Mouse (Mus musculus): ENCODE measurements around the gene Mdk.
A peak's percentile ranks its signal among the peaks of the same experiment; 100 is the strongest.

Gene Mdk

DNA sequence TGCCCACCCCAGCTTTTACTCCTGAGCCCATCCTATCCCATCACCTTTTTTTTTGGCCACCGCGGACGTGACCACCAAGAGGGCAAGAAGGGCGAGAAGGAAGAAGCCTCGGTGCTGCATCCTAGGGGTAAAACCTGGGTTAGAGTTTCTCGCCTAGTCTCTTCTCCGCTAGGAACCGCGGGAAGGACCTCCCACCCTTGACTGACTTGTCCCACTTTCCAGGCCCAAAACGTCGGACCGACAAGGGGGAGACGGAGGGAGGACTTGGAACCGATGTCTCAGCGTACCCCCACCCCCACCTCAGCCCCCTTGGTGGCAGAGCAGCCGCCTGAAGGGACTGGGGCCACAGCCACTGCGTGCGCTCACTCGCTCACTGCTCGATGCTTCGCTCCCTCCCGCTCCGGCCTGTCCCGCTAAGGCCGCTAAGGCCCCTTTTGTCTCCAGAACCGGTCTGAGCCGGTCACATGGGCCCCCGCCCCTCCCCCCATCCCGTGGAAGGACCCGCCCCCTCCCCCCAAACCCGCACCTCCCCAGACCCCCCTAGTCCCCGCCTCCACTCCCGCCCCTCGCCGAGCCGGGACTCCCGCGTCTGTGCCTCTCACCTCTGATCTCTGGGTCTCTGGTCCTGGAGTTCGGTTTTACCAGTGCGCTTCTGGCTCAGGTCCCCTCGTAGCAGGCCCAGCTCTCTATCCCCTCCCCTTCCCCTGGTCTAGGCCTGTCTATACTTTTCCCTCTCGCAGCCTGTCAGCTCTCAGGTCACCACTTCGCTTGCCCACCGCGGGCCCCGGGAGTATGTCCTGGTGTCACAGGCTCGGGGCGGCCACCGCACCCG is 553 bp downstream of the Mdk start:
- DNase-seq = no peak

DNA sequence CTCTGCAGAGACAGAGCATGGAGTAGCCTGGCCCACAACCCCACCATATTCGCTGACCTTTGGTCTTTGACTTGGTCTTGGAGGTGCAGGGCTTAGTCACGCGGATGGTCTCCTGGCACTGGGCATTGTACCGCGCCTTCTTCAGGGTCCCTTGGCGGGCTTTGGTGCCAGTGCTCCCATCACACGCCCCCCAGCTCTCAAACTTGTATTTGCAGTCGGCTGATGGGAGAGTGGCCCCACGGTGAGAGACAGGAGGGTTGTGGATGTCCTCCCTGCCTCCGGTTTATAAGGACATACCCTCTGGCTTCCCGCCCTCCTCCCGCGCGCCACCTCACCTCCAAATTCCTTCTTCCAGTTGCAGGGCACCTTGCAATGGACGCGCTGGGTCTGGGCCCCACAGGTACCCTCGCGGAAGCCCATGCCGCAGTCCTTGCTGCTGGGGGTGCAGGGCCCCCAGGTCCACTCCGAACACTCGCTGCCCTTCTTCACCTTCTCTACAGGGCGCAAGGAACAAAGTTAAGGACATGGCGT is 1.3 kb downstream of the Mdk start:
- DNase-seq = peak; percentile 55 to 59

DNA sequence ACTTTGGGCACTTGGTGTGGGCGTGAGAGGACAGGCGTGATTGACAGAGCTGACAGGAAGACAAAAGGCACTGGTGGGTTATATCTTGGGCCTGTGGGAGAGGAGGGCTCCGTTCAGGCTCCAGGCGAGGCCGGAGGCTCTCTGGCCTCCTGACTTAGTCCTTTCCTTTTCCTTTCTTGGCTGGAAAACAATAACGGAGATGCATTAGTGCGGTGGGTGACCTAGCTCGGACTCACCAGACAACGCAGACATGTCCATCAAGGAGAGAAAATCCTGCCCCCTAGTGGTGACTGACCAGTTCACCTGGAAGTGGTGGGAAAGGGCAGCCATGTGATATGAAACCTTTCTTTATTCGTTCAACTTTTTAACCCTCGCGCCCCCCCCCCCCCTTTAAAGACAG is 2.2 kb downstream of the Mdk start:
- DNase-seq = peak in 1 of 2 experiments; percentile 52

DNA sequence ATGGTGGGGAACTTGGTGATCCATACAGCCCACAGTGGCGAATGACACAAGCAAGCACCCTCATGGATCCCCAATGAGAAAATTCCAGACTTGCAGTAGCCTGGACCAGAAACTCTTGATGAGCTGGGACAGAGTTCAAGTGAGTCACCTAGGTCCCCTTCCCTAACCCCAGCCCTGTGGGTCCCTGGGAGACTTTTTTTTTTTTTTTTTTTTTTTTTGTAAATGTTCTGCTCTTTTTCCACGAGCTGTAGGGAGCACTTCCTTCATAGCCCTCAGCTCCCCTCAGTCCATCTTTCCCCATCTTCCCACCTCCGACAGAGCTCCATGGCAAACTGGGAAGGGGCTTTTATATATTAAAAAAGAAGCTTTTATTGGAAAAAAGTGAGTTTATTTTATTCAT is 2.6 kb downstream of the Mdk start:
- DNase-seq = no peak

DNA sequence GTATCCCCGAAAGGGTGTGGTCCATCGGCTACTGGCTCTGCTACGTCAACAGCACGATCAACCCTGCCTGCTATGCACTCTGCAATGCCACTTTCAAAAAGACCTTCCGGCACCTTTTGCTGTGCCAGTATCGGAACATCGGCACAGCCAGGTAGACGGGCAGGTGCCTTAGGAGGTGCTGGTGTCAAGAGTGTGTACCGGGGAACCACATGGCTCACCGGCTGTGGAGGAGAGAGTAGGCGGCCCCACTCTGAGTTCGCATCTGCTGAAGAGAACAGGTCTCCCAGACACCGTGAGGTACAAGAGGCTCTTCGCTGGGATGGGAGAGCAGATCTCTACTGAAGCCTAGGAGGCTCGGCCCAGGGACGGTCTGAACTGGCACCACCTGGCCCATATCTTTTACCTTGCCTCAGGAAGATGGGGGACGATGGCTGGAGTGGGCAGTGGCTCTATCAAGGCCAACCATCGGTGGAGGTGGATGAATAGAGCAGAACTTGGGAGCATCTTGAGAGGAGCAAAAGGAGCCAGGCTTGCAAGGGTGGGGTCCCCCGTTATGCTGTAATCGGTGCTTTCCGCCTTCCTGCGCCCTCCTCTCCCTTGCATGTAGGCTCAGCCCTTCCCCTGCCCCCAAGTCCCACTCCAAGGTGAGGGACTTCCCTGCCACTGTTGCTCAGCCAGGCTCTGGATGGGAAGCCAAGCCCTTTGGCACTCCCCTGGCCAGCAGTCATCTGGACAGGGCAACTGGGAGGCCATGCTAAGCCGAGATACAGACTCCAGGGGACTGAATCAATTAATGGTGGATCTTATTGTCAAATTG is 3.4 kb downstream of the Mdk start:
- no peak for DNase-seq

DNA sequence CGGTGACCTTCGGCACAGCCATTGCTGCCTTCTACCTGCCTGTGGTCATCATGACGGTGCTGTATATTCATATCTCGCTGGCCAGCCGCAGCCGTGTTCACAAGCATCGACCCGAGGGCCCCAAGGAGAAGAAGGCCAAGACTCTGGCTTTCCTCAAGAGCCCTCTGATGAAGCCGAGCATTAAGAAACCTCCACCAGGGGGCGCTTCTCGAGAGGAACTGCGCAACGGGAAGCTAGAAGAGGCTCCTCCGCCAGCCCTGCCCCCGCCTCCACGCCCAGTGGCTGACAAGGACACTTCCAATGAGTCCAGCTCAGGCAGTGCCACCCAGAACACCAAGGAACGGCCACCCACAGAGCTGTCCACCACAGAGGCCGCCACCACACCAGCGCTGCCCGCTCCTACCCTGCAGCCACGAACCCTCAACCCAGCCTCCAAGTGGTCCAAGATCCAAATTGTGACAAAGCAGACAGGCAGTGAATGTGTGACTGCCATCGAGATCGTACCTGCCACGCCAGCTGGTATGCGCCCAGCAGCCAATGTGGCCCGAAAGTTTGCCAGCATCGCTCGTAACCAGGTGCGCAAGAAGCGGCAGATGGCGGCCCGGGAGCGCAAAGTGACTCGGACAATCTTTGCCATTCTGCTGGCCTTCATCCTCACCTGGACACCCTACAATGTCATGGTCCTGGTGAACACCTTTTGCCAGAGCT is 4.1 kb downstream of the Mdk start:
- peak; percentile 64 to 80 for DNase-seq

DNA sequence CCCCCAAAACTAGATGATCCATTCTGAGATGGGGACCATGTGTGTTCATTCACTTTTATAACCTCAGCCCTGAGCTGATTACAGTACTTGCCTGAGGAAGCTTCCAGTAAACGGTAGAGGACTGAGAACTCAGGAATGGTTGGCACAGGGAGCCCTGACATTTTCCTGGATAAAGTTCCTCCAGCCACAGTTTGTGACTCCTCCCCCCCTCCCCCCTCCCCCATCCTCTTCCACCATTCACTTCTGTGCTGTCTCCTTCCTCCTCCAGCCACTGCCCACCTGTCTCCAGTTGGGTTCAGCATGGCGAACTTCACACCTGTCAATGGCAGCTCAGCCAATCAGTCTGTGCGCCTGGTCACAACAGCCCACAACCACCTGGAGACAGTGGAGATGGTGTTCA is 5.1 kb downstream of the Mdk start, which contains the start of gene Chrm4:
TSS of gene Chrm4 (plus strand) at position 301 of the 400 bp plus-strand sequence.
- DNase-seq = no peak

DNA sequence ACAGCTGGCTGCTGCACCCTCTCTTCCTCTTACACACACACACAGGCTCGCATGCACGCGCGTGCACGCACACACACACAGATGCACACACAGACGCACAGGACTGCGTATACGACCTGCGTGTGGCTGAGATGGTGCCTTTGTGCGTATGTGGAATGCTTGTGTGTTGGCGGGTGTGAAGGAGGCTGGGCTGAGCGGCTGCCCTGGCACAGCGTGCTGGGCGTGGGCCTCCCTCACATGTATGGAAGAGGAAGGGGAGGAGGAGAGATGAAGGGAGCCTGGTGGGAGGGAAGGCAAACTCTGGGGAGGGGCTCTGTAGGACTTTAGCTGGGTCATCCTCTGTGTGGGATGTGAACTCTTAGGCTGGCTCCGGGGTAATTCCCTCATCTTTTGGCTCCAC is 6.7 kb downstream of the Mdk start:
- no peak for DNase-seq

DNA sequence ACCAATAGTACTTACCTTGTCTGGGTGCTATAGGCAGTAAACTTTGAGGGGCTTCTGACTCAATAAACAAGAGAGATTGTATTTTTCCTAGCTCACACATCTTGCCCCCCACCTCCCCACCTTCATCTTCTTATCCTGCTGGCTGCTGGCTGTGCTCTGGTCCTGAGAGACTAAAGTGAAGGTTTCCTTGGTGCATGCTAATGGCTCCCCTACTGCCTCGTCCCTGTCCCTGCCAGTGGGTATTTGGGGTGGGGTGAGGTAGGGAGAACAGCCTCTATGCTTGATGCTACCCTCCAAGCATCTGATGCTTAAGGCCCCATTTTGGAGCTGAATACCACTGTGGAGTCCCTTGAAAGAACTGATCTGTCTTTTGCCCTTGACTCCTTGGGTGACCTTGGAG is 7.4 kb downstream of the Mdk start:
- DNase-seq = no peak

DNA sequence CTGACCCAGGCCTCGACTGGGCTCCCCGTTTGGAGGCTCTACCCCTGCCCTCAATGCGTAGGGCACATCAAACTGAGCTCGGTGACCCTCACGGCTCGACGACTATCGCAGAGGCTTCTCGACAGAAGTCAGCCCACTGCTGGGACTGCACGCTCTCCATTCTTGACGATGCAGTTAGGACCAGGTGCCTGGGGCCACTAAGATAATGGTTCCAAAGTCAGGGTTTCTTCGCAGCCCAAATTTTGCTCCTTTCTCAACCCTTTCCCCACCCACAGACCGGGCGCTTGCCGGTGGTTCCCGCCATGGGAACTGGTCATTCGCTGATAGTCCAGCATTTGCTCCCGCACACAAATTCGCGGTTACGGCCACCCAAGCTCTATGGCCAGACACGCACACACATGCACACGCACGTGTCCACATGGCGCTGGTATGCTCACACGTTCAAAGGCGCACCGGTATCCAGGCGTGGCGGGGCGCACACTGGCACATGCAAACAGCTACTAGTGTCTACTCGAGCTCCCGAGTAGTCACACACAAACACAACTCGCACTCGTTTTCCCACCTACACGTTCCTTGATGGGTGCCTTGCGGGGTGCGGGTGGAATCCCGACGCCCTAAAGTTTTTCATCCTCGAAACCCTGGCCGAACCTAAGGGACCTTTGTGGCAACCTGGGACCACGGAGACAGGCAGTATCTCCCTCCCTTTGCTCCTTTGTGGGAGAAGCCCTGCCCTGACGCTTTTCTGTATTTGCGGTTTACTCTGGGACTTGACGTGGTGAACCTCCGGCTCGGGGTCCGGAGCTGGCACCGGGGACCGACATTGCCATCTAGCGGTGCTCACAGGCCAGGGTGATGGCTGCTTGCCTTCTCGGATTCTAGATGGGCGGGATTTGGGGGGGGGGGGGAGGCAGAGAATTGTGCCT is 8.4 kb downstream of the Mdk start:
- DNase-seq = peak in 1 of 2 experiments; percentile 63

DNA sequence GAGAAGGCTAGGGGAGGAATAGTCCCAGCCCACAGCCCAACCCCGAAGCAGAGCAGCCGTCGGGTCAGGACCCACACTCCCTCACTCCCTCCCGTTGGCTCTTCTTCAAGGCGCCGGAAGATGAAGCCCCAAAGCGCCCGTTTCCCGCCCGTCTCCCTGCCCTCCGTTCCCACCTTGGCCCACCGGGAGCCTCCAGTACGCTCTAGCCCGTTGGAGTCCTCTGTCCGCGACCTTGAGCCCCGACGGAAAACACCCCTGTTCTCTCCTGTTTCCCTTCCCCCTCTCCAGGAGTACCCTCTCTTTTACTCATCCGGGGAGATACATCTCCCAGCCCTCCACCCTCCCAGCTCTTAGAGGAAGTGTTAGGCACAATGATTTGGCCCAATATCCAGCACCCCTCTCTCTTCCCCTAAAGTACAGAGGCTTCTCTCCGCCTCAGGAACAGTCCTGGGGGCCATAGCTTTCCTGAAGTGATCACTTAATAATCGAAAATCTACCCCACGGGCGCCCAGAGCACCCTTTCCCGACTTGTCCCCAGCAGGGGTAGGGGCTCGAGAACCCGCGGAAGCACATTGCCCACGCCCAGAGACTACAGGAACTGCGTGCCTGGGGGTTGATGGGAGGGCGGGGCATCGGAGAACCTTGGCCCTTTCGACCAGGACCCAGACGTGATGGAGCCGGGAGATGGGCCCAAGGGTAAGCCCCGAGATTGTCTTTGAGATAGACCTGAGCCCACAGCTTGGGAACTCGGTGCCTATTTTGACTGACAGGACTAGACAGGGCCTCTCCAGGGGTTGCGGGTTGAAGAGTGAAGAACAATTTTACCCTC is 9.3 kb downstream of the Mdk start:
- no peak for DNase-seq

DNA sequence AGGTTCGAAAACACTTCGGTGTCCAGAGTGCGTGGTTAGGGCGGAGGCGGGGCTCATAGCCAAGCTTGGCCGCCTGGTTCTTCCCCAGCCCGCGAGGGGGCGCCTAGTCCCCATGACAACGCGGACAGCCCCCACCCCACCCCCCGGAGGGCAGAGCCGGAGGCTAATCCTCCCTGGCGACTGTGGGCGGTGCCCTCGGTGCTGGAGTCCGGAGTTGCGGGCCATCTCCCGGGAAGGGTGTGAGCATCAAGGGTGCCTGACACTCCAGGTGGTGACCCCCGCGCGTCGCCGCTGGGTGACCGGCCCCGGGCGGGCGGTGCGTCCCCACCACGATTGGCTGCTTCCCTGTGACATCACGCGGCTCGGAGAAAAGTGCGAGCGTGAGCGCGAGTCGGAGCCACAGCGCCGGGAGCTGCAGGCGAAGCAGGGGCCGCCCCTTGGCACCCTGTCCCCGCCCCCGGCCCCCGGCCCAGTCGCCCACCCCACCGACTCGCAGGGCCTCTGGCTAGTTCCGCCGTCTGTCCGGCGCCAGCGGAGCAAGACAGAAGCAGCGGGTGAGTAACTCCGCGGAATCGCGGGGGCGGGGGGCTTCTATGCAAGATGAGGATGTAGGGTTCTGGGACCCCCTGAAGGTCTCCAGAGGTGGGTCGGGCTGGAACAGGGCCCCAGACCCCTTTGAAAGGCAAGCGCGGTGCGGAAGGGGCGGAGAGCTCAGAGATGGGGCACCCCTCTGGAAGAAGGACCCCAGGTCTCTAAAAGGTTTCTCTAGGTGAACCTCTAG is 10.1 kb downstream of the Mdk start:
- peak in 1 of 2 experiments; percentile 32 for DNase-seq

DNA sequence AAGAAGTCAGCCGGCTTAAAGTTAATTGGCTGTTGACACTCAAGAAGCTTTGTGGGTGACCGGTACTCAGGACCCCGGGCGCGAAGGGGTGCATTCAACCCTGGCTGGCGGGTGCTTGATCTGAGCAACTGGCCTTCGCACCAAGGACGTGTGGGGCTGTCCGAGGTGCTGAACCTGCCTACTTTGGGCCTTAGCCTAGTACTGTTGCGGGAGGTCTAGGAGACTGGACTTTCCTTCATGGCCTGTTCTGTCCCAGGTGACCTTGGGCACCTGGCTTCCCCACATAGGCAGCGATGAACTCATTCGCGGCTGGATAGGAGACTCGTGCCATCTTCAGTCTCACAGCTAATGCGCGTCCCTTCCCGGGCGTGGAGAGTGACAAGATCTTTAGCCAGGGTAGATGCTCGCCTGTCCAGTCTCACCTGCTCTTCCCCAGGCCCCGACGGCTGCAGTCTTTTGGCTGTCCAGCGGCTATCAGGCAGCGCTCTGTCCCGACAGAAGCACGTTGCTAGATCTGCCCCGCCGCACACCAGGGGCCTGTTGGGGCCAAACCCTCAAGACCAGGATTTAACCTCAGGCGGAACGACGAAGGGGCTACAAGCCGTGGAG is 10.8 kb downstream of the Mdk start:
- DNase-seq = peak; percentile 69 to 83

DNA sequence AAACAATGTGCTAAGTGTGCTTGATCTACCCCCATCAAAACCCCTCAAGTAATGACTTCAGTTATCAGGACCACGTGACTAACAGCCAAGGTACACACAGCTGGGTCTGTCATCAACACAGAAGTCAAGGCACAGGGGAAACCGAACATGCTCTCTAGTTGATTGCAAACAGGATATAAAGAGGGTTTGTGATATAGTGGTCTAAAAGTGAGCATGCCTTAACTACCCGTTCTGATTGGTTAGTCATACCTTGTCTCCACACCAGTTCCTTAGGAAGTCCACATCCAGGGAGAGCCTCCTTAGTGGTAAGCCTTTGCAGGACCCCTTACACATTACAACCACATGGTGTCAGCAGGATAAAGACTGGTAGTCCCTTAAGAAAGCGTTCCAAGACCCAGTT is 12.0 kb downstream of the Mdk start:
- DNase-seq = no peak

DNA sequence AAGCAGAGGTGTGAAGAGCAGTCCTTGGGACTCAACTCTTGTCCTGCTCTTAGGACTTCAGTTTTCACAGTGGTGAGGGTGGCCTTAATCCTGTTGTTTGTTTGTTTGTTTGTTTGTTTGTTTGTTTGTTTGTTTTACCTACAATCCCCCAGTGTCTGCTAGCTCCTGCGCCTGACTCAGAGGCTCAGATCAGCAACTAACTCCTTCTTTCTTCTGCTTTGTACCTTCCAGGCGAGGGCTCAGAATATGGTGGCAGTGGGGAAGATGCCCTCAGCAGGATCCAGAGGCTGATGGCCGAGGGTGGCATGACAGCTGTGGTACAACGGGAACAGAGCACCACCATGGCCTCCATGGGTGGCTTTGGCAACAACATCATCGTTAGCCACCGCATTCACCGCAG is 15.0 kb downstream of the Mdk start:
- no peak for DNase-seq

DNA sequence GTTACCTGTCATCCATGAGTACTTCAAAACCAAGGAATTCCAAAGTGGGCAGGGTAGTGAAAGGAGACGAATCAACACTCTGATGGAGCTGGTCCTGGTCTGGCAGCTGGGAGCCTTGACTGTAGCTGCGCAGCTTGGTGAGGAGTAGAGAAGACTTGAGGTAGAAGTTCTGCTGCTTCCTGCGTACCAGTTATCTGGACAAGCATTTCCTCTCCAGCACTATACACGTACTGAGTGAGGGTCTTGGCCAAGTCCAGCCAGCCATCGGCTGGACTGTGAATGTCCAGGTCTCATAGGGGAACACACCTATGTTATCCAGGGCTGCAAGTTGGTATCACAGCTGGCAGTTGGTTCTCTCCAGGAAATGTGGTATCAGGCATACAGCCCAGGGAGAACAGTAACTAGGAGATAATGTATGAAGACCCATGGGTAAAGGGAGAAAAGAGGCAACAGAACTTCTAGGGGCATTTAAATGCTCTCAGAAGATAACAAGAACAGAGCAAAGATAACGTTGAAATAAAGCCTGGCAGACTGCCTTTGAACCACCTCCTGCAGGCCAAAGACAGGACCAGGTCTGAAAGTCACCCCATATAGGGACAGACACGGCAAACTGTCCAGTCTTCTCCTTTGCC is 15.6 kb downstream of the Mdk start:
- DNase-seq = no peak

DNA sequence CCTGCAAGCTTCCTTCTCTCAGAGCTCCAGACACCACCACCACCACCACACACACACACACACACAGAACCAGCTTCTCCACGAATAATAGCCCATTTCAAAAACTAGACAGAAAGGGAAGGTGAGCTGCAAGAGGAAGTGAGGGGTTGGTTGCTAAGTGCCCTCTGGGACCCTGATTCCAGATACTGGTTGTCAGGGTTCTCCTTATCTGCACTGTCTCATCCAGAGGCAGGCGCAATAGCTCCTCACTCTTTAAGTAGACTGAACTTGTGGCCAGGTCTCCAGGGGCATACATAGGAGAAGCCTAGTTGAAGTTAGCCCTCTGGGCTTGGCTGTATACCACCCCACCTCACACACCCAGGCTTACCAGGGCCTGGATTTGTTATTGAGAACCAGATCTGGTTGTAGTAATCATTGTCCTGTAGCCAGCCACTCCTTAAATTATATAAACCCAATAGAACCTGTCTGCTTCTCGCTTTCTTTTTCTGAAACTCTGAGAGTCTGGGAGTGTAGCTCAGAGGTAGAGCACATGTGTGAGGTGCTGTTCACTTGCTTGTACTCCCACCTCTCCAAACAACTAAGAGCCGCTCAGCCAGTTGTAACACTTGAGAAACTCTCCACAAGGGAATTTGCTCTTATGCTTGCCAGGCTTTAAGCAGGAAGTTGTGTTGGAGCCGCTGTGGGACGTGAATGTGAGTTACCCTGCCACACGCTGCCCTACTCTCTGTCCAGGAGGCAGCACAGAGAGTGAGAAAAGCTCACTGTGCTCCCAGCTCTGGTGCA is 18.6 kb downstream of the Mdk start:
- no peak for DNase-seq

DNA sequence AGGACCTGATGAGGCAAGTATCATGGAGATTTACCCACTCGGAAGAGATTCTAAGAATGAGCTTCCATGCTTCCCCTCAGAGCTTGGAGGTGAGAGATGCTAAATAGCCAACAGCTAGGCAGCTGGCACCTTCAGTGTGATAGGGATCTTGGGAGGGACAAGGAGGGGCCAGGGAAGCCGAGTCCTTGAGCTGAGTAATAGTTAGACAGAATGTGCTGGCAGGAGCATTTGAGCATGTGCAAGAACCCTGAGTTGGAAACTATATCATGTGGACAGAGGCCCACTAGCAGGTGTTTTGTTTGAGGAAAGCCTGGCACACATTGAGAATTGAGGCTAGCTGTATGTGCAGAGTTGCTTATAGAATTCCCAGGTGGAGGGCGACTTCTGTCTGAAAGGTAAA is 19.5 kb downstream of the Mdk start:
- no peak for DNase-seq

DNA sequence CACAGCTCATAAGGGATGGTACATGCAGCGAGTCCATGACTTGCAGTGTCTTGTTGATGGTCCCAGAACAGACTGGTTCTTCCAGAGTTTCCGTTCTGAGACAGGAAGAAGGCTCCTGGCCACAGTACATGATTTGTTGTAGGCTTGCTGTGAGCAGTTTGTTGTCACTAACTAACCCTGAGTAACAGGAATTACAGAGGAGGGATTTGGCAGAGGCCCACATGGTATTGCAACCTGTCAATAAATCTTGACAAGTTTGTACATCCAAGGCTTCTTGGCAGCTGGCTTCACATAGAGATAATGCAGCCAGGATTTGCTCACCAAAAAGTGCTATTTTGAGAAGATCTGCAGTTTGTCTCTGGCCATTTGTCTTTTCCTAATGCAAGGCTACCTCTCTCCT is 26.0 kb downstream of the Mdk start:
- no peak for DNase-seq
